Mouse (Mus musculus) lung, adult 2 months (tissue): ENCODE measurements around the gene Ankrd13b.

Experiments used
- CTCF ChIP-seq: fragments of 200-500 bp; IDR thresholded peaks from 2 replicates; pipeline ENCODE4 v1.5.1; 2011; ENCODE audit warnings: mild to moderate bottlenecking, low read length, control low read depth; ENCODE audit not compliant: insufficient read depth
- POLR2A ChIP-seq: fragments of 200-500 bp; IDR thresholded peaks from 2 replicates; pipeline ENCODE4 v1.6.1; 2011; ENCODE audit warnings: low read depth, mild to moderate bottlenecking, control low read depth, low read length, borderline replicate concordance; ENCODE audit errors: extremely low read depth

- TF ChIP-seq CTCF (no peak), POLR2A (no peak)
Observed at GRCm38 (mm10) chr11:77483510-77484255, 5.8 kb downstream of the Ankrd13b start.
